Mouse (Mus musculus) kidney, adult 2 months (tissue): ENCODE results near the gene Lsamp.

Experiments used
- CTCF ChIP-seq: fragments of 200-500 bp; conservative IDR thresholded peaks from 2 replicates; pipeline ENCODE4 v1.5.1; 2011; ENCODE audit warnings: low read depth, mild to moderate bottlenecking, control low read depth, low read length, moderate library complexity, mixed read lengths; ENCODE audit not compliant: insufficient read depth, insufficient read length
- POLR2A ChIP-seq: fragments of 200-500 bp; IDR thresholded peaks from one replicate; pipeline ENCODE4 v1.6.1; 2011; ENCODE audit warnings: low read depth, low read length, control low read depth

DNA sequence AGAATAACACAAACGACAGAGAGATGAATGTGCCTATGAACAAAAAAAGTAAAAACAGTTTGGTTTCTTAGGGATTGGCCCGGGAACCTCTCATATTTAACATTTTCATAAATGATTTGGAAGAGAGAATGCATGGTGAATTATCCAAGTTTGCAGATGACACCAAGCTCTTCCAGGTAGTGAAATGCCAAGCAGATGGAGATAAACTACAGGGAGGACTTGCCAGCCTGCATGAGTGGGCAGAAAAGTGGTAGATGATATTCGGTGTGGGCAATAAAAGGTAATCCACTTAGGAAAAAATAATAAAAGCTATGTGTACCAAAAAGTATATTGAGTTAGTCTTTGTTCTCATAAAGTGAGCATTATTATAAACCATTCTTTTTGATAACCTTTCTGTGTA is 38.5 kb downstream of the Lsamp start:
- TF ChIP-seq CTCF (no peak), POLR2A (no peak)
